Mouse (Mus musculus): ENCODE data around the gene Acss2.

- TF ChIP-seq POLR2A (IDR thresholded peaks at IDR 0.05; ENCODE audit: low read depth, low read length) = no peak
- TF ChIP-seq CTCF (IDR thresholded peaks at IDR 0.05; ENCODE audit: borderline replicate concordance, insufficient read depth, low read length) = no peak
Measured at GRCm38 (mm10) chr2:155632138-155632936, 114.6 kb downstream of the Acss2 start.

Measured in embryonic fibroblast, embryonic 13.5 days (primary cell).